Mouse (Mus musculus) erythroblast, embryonic 14.5 days (primary cell): ENCODE results near the gene Gucy2e.

ENCODE experiments used
- GATA1 ChIP-seq: IDR thresholded peaks from 2 replicates; pipeline ENCODE4 v1.6.1; 2012; ENCODE audit warnings: low read length, inconsistent platforms, mixed read lengths
- TAL1 ChIP-seq: IDR thresholded peaks from 3 replicates; pipeline ENCODE4 v1.6.1; 2012; ENCODE audit warnings: low read length, inconsistent platforms, mixed read lengths

DNA sequence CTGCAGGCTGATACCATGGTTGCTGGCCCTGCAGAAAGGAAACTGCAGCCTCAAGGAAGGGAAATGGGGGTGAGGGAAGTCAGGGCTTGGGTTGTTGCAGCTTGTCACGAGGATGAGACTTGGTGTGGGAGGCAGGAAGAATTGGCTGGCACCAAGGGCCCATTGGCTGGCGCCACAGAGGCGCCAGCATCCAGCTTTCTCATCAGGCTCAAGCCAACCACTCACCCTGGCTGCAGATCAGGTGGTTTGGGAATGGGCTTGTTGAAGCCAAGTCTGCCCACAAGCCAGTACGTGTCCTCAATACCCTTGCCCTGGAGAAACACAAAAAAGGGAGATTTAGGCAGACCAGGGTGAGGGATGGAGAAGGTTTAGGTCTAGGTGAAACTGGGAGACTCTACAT is 13.7 kb downstream of the Gucy2e start:
- TF ChIP-seq GATA1 (no peak), TAL1 (no peak)
